Mouse (Mus musculus) CH12.LX (cell line): ENCODE measurements around the gene Tmem274. TPM values are rescaled to one million over a fixed set of nuclear protein-coding genes. Genes with fewer than 3 reads are reported as not detected.

Source experiments
- DNase-seq: peaks from one replicate; pipeline ENCODE4 v3.0.0-alpha.2; 2013; ENCODE audit errors: extremely low read depth
- H3K27ac ChIP-seq: 2 replicates; pipeline ENCODE4 v1.5.1; 2012; ENCODE audit warnings: low read depth, mild to moderate bottlenecking, control low read depth, moderate library complexity; ENCODE audit not compliant: insufficient read depth
- H3K27me3 ChIP-seq: replicated peaks from 2 replicates; pipeline ENCODE3; 2012; ENCODE audit warnings: inconsistent platforms
- H3K36me3 ChIP-seq, 2 experiments: replicated peaks in 1 of 2; 2 replicates each; pipeline versions ENCODE3 to v1.6.1; 2012; ENCODE audit warnings: inconsistent platforms in 1 of 2, low read length in 1 of 2, mild to moderate bottlenecking in 1 of 2, mixed read lengths in 1 of 2, moderate library complexity in 1 of 2; ENCODE audit not compliant: control insufficient read depth in 1 of 2, insufficient read depth in 1 of 2
- H3K4me1 ChIP-seq, 2 experiments: 2 replicates each; pipeline ENCODE4 v1.6.1; 2012; ENCODE audit warnings: inconsistent platforms in 1 of 2, moderate library complexity in 1 of 2; ENCODE audit not compliant: insufficient read depth in 2 of 2, control insufficient read depth in 1 of 2
- H3K4me2 ChIP-seq: 2 replicates; pipeline ENCODE4 v1.6.1; 2012; ENCODE audit warnings: low read depth, mild to moderate bottlenecking, control low read depth; ENCODE audit not compliant: poor library complexity, insufficient read depth, severe bottlenecking
- H3K4me3 ChIP-seq, 3 experiments: fragments of 150-350 bp in 1 of 3; sonication (generic) in 1 of 3; replicated peaks in 1 of 3; 2 replicates each; pipeline versions ENCODE3 to v1.5.1; 2011 to 2012; ENCODE audit warnings: low read depth in 2 of 3, low read length in 2 of 3, mild to moderate bottlenecking in 2 of 3, moderate library complexity in 2 of 3, control low read depth in 1 of 3, improper control_type of control experiment in 1 of 3, inconsistent platforms in 1 of 3, mixed read lengths in 1 of 3; ENCODE audit not compliant: poor library complexity in 1 of 3
- H3K79me2 ChIP-seq: replicated peaks from 2 replicates; pipeline ENCODE4 v1.6.1; 2012; ENCODE audit warnings: mild to moderate bottlenecking, moderate library complexity; ENCODE audit not compliant: control insufficient read depth, poor library complexity, insufficient read depth, severe bottlenecking; ENCODE audit errors: extremely low read depth
- H3K9ac ChIP-seq: 2 replicates; pipeline ENCODE4 v1.6.1; 2012; ENCODE audit warnings: low read depth, mild to moderate bottlenecking, control low read depth, moderate library complexity; ENCODE audit not compliant: insufficient read depth
- H3K9me3 ChIP-seq: replicated peaks from 2 replicates; pipeline ENCODE3; 2012; ENCODE audit warnings: low read length, inconsistent platforms, mixed read lengths
- CHD2 ChIP-seq: IDR thresholded peaks from 2 replicates; pipeline ENCODE4 v1.6.1; 2011; ENCODE audit warnings: low read length, improper control_type of control experiment
- CTCF ChIP-seq, 2 experiments: IDR thresholded peaks in 1 of 2; conservative IDR thresholded peaks in 1 of 2; 2 replicates each; pipeline ENCODE4 v1.5.1; 2011 to 2012; ENCODE audit warnings: low read depth in 2 of 2, low read length in 2 of 2, improper control_type of control experiment in 1 of 2, inconsistent platforms in 1 of 2, mild to moderate bottlenecking in 1 of 2, moderate library complexity in 1 of 2
- E2F4 ChIP-seq: IDR thresholded peaks from 2 replicates; pipeline ENCODE4 v1.6.1; 2011; ENCODE audit warnings: low read depth, low read length, improper control_type of control experiment; ENCODE audit not compliant: insufficient replicate concordance
- ELF1 ChIP-seq: IDR thresholded peaks from 2 replicates; pipeline ENCODE4 v1.6.1; 2014; ENCODE audit warnings: low read depth, mild to moderate bottlenecking, inconsistent platforms, low read length, improper control_type of control experiment
- EP300 ChIP-seq: IDR thresholded peaks from 2 replicates; pipeline ENCODE4 v1.6.1; 2011; ENCODE audit warnings: low read length, improper control_type of control experiment
- ETS1 ChIP-seq: conservative IDR thresholded peaks from 2 replicates; pipeline ENCODE4 v1.6.1; 2012; ENCODE audit warnings: low read depth, mild to moderate bottlenecking, inconsistent platforms, low read length, improper control_type of control experiment, moderate library complexity
- GABPA ChIP-seq: IDR thresholded peaks from 2 replicates; pipeline ENCODE4 v1.6.1; 2012; ENCODE audit warnings: low read depth, low read length, improper control_type of control experiment, inconsistent platforms; ENCODE audit not compliant: insufficient replicate concordance
- HCFC1 ChIP-seq: IDR thresholded peaks from 2 replicates; pipeline ENCODE4 v1.6.1; 2012; ENCODE audit warnings: low read depth, mild to moderate bottlenecking, inconsistent platforms, low read length, improper control_type of control experiment
- IRF4 ChIP-seq: IDR thresholded peaks from 2 replicates; pipeline ENCODE4 v1.6.1; 2014; ENCODE audit warnings: low read depth, mild to moderate bottlenecking, inconsistent platforms, low read length, improper control_type of control experiment
- JUN ChIP-seq: IDR thresholded peaks from 2 replicates; pipeline ENCODE4 v1.6.1; 2011; ENCODE audit warnings: low read depth, mild to moderate bottlenecking, low read length, improper control_type of control experiment, moderate library complexity; ENCODE audit not compliant: insufficient read depth
- JUND ChIP-seq: conservative IDR thresholded peaks from 2 replicates; pipeline ENCODE4 v1.6.1; 2011; ENCODE audit warnings: low read depth, low read length, improper control_type of control experiment
- KAT2A ChIP-seq: IDR thresholded peaks from 2 replicates; pipeline ENCODE4 v1.6.1; 2012; ENCODE audit warnings: low read length, improper control_type of control experiment, inconsistent platforms; ENCODE audit not compliant: insufficient replicate concordance
- MAFK ChIP-seq: IDR thresholded peaks from 2 replicates; pipeline ENCODE4 v1.6.1; 2011; ENCODE audit warnings: low read length, improper control_type of control experiment; ENCODE audit not compliant: insufficient replicate concordance
- MAZ ChIP-seq: IDR thresholded peaks from 2 replicates; pipeline ENCODE4 v1.6.1; 2012; ENCODE audit warnings: low read depth, mild to moderate bottlenecking, inconsistent platforms, low read length, improper control_type of control experiment, moderate library complexity
- MXI1 ChIP-seq: IDR thresholded peaks from 2 replicates; pipeline ENCODE4 v1.6.1; 2011; ENCODE audit warnings: mild to moderate bottlenecking, low read depth, low read length, improper control_type of control experiment
- MYC ChIP-seq: IDR thresholded peaks from 2 replicates; pipeline ENCODE4 v1.6.1; 2011; ENCODE audit warnings: low read depth, mild to moderate bottlenecking, improper control_type of control experiment, low read length
- NRF1 ChIP-seq: IDR thresholded peaks from 2 replicates; pipeline ENCODE4 v1.6.1; 2014; ENCODE audit warnings: low read depth, mild to moderate bottlenecking, inconsistent platforms, low read length, improper control_type of control experiment, moderate library complexity
- PAX5 ChIP-seq: IDR thresholded peaks from 2 replicates; pipeline ENCODE4 v1.6.1; 2012; ENCODE audit warnings: low read length, inconsistent platforms, mixed read lengths
- POLR2AphosphoS2 ChIP-seq: IDR thresholded peaks from 2 replicates; pipeline ENCODE4 v1.6.1; 2011; ENCODE audit warnings: low read depth, low read length, improper control_type of control experiment
- RCOR1 ChIP-seq: conservative IDR thresholded peaks from 2 replicates; pipeline ENCODE4 v1.6.1; 2012; ENCODE audit warnings: low read depth, mild to moderate bottlenecking, inconsistent platforms, low read length, improper control_type of control experiment
- SIN3A ChIP-seq: IDR thresholded peaks from 2 replicates; pipeline ENCODE4 v1.6.1; 2012; ENCODE audit warnings: low read length, improper control_type of control experiment, inconsistent platforms
- SMC3 ChIP-seq: IDR thresholded peaks from 2 replicates; pipeline ENCODE4 v1.6.1; 2011; ENCODE audit warnings: low read depth, low read length, improper control_type of control experiment
- UBTF ChIP-seq: IDR thresholded peaks from 2 replicates; pipeline ENCODE4 v1.6.1; 2012; ENCODE audit warnings: low read depth, mild to moderate bottlenecking, inconsistent platforms, low read length, improper control_type of control experiment, moderate library complexity
- USF1 ChIP-seq: IDR thresholded peaks from 2 replicates; pipeline ENCODE4 v1.6.1; 2014; ENCODE audit warnings: low read depth, mild to moderate bottlenecking, inconsistent platforms, low read length, improper control_type of control experiment
- ZKSCAN1 ChIP-seq: IDR thresholded peaks from 2 replicates; pipeline ENCODE4 v1.6.1; 2012; ENCODE audit warnings: low read depth, inconsistent platforms, low read length, improper control_type of control experiment, borderline replicate concordance
- ZMIZ1 ChIP-seq: IDR thresholded peaks from 2 replicates; pipeline ENCODE4 v1.6.1; 2012; ENCODE audit warnings: low read depth, mild to moderate bottlenecking, inconsistent platforms, low read length, improper control_type of control experiment
- ZNF384 ChIP-seq: IDR thresholded peaks from 2 replicates; pipeline ENCODE4 v1.6.1; 2012; ENCODE audit warnings: low read depth, low read length, improper control_type of control experiment, inconsistent platforms
- dilution Hi-C: fragments of 300-500 bp; cut with MboI; formaldehyde crosslinking; loops from 2 replicates; pipeline ENCODE4 v1.14.3; 2020; ENCODE audit warnings: low sequenced_read_pairs; ENCODE audit not compliant: extremely low pct_unique_long_range_greater_than_20kb, extremely low pct_ligation_motif_present
- in situ Hi-C: fragments of 300-500 bp; cut with MboI; formaldehyde crosslinking; loops from 3 replicates; pipeline ENCODE4 v1.14.3; 2019; ENCODE audit warnings: low sequenced_read_pairs, low pct_ligation_motif_present, low pct_unique_long_range_greater_than_20kb, mixed read lengths
- polyA plus RNA-seq: library from polyadenylated mRNA; unstranded; fragments of >175 nt; gene quantifications from 2 replicates; pipeline ENCODE4 v1.2.1, GENCODE M21; 2012; ENCODE audit warnings: low read depth; ENCODE audit not compliant: insufficient read length
- total RNA-seq, 2 experiments: library from RNA; depleted of rRNA; stranded (reverse); fragments of 300-350 nt in 1 of 2; fragments of >200 nt in 1 of 2; gene quantifications; 2 replicates each; pipeline ENCODE4 v1.2.3; 2012 to 2014

Gene Tmem274
- total RNA-seq (2012; rRNA removed) (not detected in 2 replicates), total RNA-seq (2014; rRNA removed) (not detected in 2 replicates), polyA plus RNA-seq (not detected in 2 replicates)

DNA sequence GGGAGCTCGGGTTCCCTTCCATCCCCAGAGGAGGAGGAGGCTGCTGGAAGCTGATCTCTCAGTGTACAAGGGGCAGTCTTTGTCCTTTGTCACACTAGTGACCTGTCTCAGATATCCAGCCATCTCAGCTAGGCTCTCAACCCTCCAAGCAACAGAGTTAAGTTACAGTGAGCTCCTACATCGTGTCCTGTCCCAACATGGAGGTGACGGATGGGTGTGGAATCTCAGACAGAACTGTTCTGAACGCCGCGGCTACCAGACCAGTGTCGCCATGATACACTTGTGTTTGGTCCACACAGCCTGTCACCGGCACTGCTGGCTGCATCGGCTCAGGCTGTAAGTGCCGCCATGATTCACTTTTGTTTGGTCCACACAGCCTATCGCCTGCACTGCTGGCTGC lies at the start of gene Tmem274:
TSS of gene Tmem274 (plus strand) at position 301 of the 400 bp plus-strand sequence.
- DNase-seq = no peak
- no peak within 1 kb of the TSS for H3K4me3 ChIP-seq
- dilution Hi-C loops = no loop called here
- H3K79me2 ChIP-seq = no peaks in the 10 kb centered on the region
- H3K27ac ChIP-seq = no peak within 1 kb of the TSS
- no peaks in the 10 kb centered on the region for H3K27me3 ChIP-seq
- H3K4me2 ChIP-seq = no peak within 1 kb of the TSS
- H3K36me3 ChIP-seq = peaks cover 6 to 45% of the 10 kb centered on the region in 2 experiments
- in situ Hi-C loops = no loop called here
- H3K9ac ChIP-seq = no peak within 1 kb of the TSS
- H3K4me1 ChIP-seq = peaks cover 0 to 2% of the 10 kb centered on the region in 2 experiments; a peak in 1 of 4 replicates
- TF ChIP-seq EP300 (no peak), USF1 (no peak), JUN (no peak), PAX5 (no peak), NRF1 (no peak), CTCF (conservative IDR thresholded peaks at IDR 0.05 in 1 of 2, IDR thresholded peaks at IDR 0.05 in 1 of 2; ENCODE audit: low read depth in 2 of 2, low read length in 2 of 2) (no peak), SMC3 (no peak), KAT2A (no peak), E2F4 (no peak), HCFC1 (no peak), JUND (no peak), ZNF384 (no peak), RCOR1 (no peak), MAFK (no peak)
- peaks cover 5% of the 10 kb centered on the region for H3K9me3 ChIP-seq

DNA sequence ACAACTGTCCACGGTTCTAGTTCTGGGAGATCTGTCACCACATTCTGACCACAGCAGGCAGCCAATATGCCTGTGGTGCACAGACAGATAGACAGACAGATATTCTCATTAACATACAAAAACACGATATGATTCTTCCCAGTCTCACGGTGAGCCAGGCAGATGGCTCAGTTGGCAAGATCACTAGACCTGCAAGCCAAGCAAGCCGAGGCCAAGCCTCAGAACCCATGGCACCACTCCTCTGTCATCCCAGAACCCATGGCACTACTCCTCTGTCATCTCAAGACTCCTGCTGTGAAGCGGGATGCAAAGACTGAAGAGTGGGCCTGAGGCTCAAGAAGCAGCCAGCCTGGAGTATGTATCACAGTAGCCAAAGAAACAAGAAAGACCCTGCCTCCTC lies 47.6 kb upstream of the Tmem274 start:
- Histone ChIP-seq H3K36me3 (no peaks in the 10 kb centered on the region), H3K4me1 (peaks cover 0 to 3% of the 10 kb centered on the region in 2 experiments; a peak in 2 of 4 replicates), H3K9ac (no peak overlapping the region), H3K79me2 (peaks cover 15% of the 10 kb centered on the region), H3K4me2 (no peak overlapping the region), H3K27ac (no peak overlapping the region), H3K9me3 (no peaks in the 10 kb centered on the region), H3K4me3 (no peak overlapping the region), H3K27me3 (no peaks in the 10 kb centered on the region)
- TF ChIP-seq GABPA (no peak), ZNF384 (no peak), UBTF (no peak), KAT2A (no peak), CTCF (conservative IDR thresholded peaks at IDR 0.05 in 1 of 2, IDR thresholded peaks at IDR 0.05 in 1 of 2; ENCODE audit: low read depth in 2 of 2, low read length in 2 of 2) (no peak), SIN3A (no peak), IRF4 (no peak), ELF1 (no peak), MAZ (no peak), ETS1 (no peak), MXI1 (no peak), POLR2AphosphoS2 (no peak), ZKSCAN1 (no peak), CHD2 (no peak), USF1 (no peak), ZMIZ1 (no peak), HCFC1 (no peak), E2F4 (no peak), SMC3 (no peak), MYC (no peak)
- dilution Hi-C loops = no loop called here
- in situ Hi-C loops = no loop called here
- DNase-seq = no peak
